Mouse (Mus musculus) liver, embryonic 15.5 days (tissue): ENCODE data around the gene Dek. TPM values are rescaled to one million over a fixed set of nuclear protein-coding genes. Genes with fewer than 3 reads are reported as not detected.
A peak's percentile ranks its signal among the peaks of the same experiment; 100 is the strongest.

ENCODE experiments used
- ATAC-seq: fragments of 200-750 bp; cut with Nextera tagmentation; 2 replicates; pipeline ENCODE4 v1.8.0; 2017; ENCODE audit warnings: moderate number of reproducible peaks, mild to moderate bottlenecking, moderate library complexity; ENCODE audit not compliant: insufficient read depth
- H3K27ac ChIP-seq: fragments of 300-500 bp; sonication (generic); replicated peaks from 2 replicates; pipeline ENCODE4 v1.5.1; 2015; ENCODE audit warnings: mild to moderate bottlenecking, inconsistent platforms
- H3K27me3 ChIP-seq: fragments of 300-500 bp; sonication (generic); 2 replicates; pipeline ENCODE4 v1.6.1; 2015; ENCODE audit warnings: mild to moderate bottlenecking, inconsistent platforms
- H3K36me3 ChIP-seq: fragments of 300-500 bp; sonication (generic); replicated peaks from 2 replicates; pipeline ENCODE4 v1.6.1; 2015; ENCODE audit warnings: moderate library complexity, mild to moderate bottlenecking, inconsistent platforms
- H3K4me1 ChIP-seq: fragments of 300-500 bp; sonication (generic); replicated peaks from 2 replicates; pipeline ENCODE4 v1.6.1; 2015; ENCODE audit warnings: inconsistent platforms
- H3K4me2 ChIP-seq: fragments of 300-500 bp; sonication (generic); 2 replicates; pipeline ENCODE4 v1.6.1; 2015; ENCODE audit warnings: moderate library complexity, mild to moderate bottlenecking, inconsistent platforms
- H3K4me3 ChIP-seq: fragments of 300-500 bp; sonication (generic); replicated peaks from 2 replicates; pipeline ENCODE4 v1.5.1; 2015; ENCODE audit warnings: mild to moderate bottlenecking, inconsistent platforms
- H3K9ac ChIP-seq: fragments of 300-500 bp; sonication (generic); 2 replicates; pipeline ENCODE4 v1.6.1; 2015; ENCODE audit warnings: moderate library complexity, mild to moderate bottlenecking, inconsistent platforms
- H3K9me3 ChIP-seq: fragments of 300-500 bp; sonication (generic); replicated peaks from 2 replicates; pipeline ENCODE4 v1.6.1; 2016; ENCODE audit warnings: inconsistent platforms
- WGBS: fragments of 180-500 bp; shearing (Covaris S2); methylation state at CpG from one replicate; pipeline ENCODE4 v1.1.7; 2015; ENCODE audit warnings: mixed read lengths; ENCODE audit not compliant: insufficient replicate concordance; 5-methylcytosine and 5-hydroxymethylcytosine counted together
- polyA plus RNA-seq: library from polyadenylated mRNA; unstranded; fragments of >200 nt; fragmentation: Nextera tagmentation; extraction: Ambion mirVana; gene quantifications from 2 replicates; pipeline ENCODE4 v1.2.1, GENCODE M21; 2015

Dek gene
- polyA plus RNA-seq, 1 experiment from 2014 or later, result 361 TPM

DNA sequence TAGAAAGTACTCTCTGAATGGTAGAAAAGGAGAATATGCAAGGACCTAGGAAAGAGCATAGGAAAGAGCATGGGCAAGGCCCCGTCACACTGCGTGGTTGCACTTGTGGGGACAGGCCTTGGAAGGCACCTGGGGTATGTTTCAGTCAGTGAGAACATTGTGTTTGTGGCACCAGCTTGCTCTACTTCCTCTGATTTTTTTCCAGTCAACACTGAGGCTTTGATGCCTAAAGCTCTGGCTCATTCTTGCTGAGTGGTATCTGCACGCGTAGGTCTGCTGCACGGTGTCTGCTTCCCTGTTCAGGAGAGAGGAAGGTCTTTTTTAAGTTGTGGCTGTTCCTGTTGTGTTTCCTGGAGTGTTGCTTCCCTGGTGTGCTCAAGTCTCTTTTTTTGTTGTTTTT is 49.2 kb downstream of the Dek start:
- ATAC-seq, result no peak
- no peaks in the 10 kb centered on the region for H3K9me3 ChIP-seq
- H3K4me1 ChIP-seq, result no peaks in the 10 kb centered on the region
- H3K4me3 ChIP-seq, result no peak overlapping the region
- WGBS, result 82% methylated on average over 5 of the region's 5 CpGs
- H3K27ac ChIP-seq, result no peak overlapping the region
- no peak overlapping the region for H3K9ac ChIP-seq
- peaks cover 21% of the 10 kb centered on the region; the same call in 1 of the 2 replicates for H3K36me3 ChIP-seq
- no peak overlapping the region for H3K4me2 ChIP-seq
- no peaks in the 10 kb centered on the region for H3K27me3 ChIP-seq

DNA sequence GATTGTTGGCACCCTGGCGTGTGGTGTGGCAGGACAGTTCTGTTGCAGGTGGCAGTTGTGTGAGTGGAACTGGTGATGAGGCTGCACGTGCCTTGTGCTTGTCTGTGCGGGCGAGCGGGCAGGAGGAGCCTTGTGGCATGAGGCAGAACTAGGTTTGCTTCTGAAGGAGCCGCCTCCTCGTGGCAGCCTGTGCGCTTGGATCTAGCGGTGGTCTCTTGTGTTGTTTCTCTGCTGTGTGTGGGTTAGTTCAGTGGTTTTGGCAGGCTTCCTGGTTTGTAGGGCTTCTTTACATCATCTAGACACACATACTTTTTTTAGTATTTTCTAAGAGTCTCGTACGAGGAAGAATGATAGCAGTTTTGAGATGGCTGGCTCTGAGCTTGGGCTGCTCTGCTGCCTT is 49.9 kb downstream of the Dek start:
- WGBS, result 72% methylated on average over 11 of the region's 11 CpGs
- H3K27me3 ChIP-seq, result no peaks in the 10 kb centered on the region
- no peak overlapping the region for H3K4me3 ChIP-seq
- peaks cover 20% of the 10 kb centered on the region; the same call in 1 of the 2 replicates for H3K36me3 ChIP-seq
- no peaks in the 10 kb centered on the region for H3K4me1 ChIP-seq
- no peak for ATAC-seq
- no peak overlapping the region for H3K4me2 ChIP-seq
- H3K9me3 ChIP-seq, result no peaks in the 10 kb centered on the region
- no peak overlapping the region for H3K9ac ChIP-seq
- no peak overlapping the region for H3K27ac ChIP-seq

DNA sequence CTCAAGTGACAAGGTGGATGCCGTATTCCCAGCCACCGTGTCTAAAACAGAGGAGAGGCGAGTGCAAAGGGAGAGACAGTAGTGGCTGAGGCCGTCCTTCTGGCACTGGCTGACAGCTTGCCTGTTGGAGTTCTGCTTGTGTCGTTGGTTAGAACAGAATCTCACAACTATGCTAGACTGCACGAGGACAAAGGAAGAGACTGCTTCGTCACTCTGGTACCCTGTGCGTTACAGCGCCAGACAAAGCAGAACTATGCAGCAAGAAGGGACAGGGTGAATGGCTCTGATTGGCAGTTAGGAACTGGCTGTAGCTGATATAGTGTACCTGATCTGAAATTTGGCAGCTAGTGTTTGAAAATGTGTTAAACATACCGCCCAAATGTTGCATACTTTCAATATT is 52.0 kb downstream of the Dek start:
- H3K9ac ChIP-seq, result no peak overlapping the region
- H3K4me2 ChIP-seq, result no peak overlapping the region
- H3K4me1 ChIP-seq, result no peaks in the 10 kb centered on the region
- no peak overlapping the region for H3K27ac ChIP-seq
- ATAC-seq, result no peak
- 0 out of 2 replicates have a peak, but pooled peaks cover 12% of the 10 kb centered on the region for H3K36me3 ChIP-seq
- H3K4me3 ChIP-seq, result no peak overlapping the region
- WGBS, result 69% methylated on average over 10 of the region's 10 CpGs
- no peaks in the 10 kb centered on the region for H3K9me3 ChIP-seq
- H3K27me3 ChIP-seq, result no peaks in the 10 kb centered on the region

DNA sequence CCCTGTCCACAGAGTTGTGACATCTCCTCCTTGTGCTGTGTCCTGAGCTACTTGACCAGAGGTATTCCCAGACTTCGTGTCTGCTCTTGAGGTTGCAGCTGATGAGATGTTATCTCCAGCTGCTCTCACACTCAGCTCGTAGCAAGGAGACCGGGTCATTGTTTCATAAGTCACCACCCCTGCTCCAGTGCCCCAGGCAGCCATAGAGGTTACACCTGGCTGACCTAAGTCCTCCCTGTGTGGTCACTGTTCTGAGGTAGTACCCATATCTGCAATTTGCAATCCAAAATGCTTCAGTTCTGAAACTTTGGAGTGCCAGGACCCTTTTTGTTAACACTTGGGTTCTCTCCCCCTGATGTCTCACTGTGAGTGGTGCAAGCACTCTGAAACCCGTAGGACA is 56.0 kb downstream of the Dek start:
- Histone ChIP-seq H3K36me3 (peaks cover 4% of the 10 kb centered on the region; the same call in 1 of the 2 replicates), H3K27me3 (peaks cover 9% of the 10 kb centered on the region; the same call in 1 of the 2 replicates), H3K27ac (no peak overlapping the region), H3K9ac (no peak overlapping the region), H3K4me2 (no peak overlapping the region), H3K4me3 (no peak overlapping the region), H3K9me3 (no peaks in the 10 kb centered on the region), H3K4me1 (no peaks in the 10 kb centered on the region)
- 54% methylated on average over 4 of the region's 4 CpGs for WGBS
- no peak for ATAC-seq

DNA sequence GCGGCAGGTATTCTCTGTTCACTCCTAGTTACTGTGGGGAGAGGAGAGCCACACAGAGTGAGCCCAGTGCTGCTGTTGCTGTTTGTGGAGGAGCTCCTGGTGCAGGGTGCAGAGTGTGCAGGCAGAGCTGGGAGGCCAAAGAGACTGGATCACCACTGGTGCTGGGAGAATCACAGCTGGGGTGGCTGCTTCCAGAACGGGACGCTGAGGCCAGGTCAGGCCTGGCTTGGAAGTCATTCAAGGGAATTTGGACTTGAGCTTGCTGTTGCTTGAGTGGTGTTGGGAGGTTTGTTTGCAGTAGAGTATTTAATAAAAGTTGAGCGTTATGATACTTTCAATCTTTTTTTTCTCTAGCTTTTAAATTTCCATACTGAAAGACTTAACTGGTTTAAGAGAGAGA is 58.0 kb downstream of the Dek start:
- Histone ChIP-seq H3K27ac (no peak overlapping the region), H3K4me1 (peaks cover 18% of the 10 kb centered on the region), H3K4me3 (no peak overlapping the region), H3K27me3 (peaks cover 25% of the 10 kb centered on the region), H3K9me3 (no peaks in the 10 kb centered on the region), H3K36me3 (peaks cover 4% of the 10 kb centered on the region; the same call in 1 of the 2 replicates), H3K4me2 (no peak overlapping the region), H3K9ac (no peak overlapping the region)
- ATAC-seq, result no peak
- 80% methylated on average over 4 of the region's 4 CpGs for WGBS

DNA sequence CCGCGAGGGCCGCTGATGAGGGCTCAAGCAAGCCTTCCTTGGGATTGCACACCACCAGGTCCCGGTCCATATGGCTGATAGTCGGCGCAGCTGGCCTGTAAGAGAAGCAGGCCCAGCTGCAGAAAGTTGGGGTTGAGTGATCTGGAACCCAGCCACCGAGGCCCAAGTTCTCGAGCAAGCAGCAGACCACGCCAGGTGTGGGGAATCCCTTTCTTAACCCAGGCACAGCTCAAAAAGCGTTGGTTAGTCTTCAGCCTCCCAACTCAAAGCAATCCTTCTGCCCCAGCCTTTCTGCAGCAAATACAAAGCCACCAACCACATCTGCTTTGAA is 61.4 kb downstream of the Dek start, which contains the start of gene Tpmt:
Gene Tpmt, minus strand, starts transcription at position 121 of the 331 bp plus-strand sequence.
- Histone ChIP-seq H3K4me1 (peaks cover 30% of the 10 kb centered on the region), H3K9me3 (no peaks in the 10 kb centered on the region), H3K36me3 (no peaks in the 10 kb centered on the region; the same call in 1 of the 2 replicates), H3K4me3 (peak within 1 kb of the TSS; percentile 74), H3K9ac (peak within 1 kb of the TSS; percentile 65), H3K27me3 (peaks cover 25% of the 10 kb centered on the region), H3K4me2 (peak within 1 kb of the TSS; percentile 93), H3K27ac (0 out of 2 replicates have a peak within 1 kb of the TSS, but pooled peaks have one; percentile 20)
- WGBS, result 20% methylated on average over 10 of the region's 10 CpGs
- ATAC-seq, result no peak

DNA sequence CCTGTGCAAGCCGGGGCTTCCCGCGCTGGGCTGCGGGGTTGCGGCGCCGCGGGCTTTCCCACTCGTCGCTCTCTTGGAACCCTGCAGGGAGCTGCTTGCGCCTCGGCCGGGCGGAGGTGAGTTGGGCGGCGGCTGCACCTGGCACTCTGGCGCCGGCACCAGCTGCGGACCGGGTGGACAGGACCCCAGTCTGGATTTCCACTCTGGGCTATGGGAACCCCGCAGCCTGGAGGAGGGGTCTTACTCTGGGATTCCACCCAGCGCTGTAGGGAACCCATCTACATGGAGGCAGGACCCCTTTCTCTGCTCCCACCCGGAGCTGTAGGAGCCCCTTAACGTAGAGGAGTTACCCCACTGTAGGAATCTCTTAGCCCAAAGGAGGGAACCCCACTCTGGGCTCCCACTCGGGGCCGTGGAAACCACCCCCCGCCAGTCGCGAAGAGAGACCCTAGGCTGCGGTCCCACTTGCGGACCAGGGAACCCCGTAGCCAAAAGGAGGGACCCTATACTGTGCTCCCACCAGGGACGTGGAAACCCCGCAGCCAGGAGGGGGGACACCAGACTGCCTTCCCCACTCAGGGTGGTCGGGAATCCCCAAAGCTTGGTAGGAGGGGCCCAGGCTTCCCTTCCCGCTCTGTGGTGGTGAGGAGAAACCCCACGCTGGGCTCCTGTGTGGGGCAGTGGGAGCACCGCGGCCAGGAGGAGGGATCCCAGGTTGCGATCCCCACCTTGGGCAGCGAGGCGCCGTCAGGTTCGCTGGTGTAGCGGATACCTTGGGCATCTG is 62.0 kb downstream of the Dek start:
- H3K4me1 ChIP-seq, result peaks cover 30% of the 10 kb centered on the region
- peak overlapping the region; percentile 93 for H3K4me2 ChIP-seq
- H3K27me3 ChIP-seq, result peaks cover 25% of the 10 kb centered on the region
- 1% methylated on average over 45 of the region's 45 CpGs for WGBS
- peak overlapping the region; percentile 65 for H3K9ac ChIP-seq
- no peaks in the 10 kb centered on the region; the same call in 1 of the 2 replicates for H3K36me3 ChIP-seq
- H3K27ac ChIP-seq, result 0 out of 2 replicates have a peak overlapping the region, but pooled peaks have one; percentile 20
- H3K9me3 ChIP-seq, result no peaks in the 10 kb centered on the region
- H3K4me3 ChIP-seq, result peak overlapping the region; percentile 74
- peak; percentile 12; the same call in 1 of the 2 replicates for ATAC-seq

DNA sequence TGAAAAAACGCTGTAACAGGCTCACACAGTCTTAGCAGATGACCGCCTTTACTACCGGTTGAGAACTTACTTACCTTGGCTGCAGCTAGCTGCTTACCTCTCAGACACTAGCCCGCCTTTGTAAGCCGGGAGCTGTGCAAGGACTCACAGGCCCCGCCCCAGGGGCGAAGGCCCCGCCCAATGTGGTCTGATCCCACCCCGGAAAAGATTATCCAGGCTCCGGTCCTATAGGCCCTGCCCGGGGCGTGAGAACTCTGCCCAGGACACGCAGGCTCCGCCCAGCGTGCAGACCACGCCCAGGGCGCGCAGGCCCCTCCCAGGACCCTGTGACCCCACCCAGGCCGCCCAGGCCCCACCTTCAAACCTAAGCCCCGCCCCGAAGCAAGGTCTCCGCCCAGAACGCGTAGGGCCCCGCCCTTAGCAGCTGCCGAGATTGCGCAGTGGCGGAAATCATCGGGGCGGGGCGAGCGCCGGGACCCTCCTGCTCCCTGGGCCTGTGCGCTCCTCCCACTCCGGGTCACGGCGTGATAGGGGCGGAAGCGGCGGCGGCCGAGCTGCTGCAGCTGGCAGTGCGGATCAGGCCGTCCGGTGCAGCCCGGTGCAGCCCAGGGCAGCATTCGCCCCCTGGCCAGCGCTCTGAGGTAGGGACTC is 62.8 kb downstream of the Dek start, which contains the start of gene Kdm1b:
Gene Kdm1b, plus strand, starts transcription at position 470 of the 651 bp plus-strand sequence.
- peak within 1 kb of the TSS; percentile 65 for H3K9ac ChIP-seq
- peaks cover 25% of the 10 kb centered on the region for H3K27me3 ChIP-seq
- 0 out of 2 replicates have a peak within 1 kb of the TSS, but pooled peaks have one; percentile 20 for H3K27ac ChIP-seq
- peaks cover 30% of the 10 kb centered on the region for H3K4me1 ChIP-seq
- no peaks in the 10 kb centered on the region for H3K9me3 ChIP-seq
- no peaks in the 10 kb centered on the region for H3K36me3 ChIP-seq
- under 1% methylated on average over 48 of the region's 48 CpGs for WGBS
- peak within 1 kb of the TSS; percentile 74 for H3K4me3 ChIP-seq
- H3K4me2 ChIP-seq, result peak within 1 kb of the TSS; percentile 93
- ATAC-seq, result peak; percentile 93

DNA sequence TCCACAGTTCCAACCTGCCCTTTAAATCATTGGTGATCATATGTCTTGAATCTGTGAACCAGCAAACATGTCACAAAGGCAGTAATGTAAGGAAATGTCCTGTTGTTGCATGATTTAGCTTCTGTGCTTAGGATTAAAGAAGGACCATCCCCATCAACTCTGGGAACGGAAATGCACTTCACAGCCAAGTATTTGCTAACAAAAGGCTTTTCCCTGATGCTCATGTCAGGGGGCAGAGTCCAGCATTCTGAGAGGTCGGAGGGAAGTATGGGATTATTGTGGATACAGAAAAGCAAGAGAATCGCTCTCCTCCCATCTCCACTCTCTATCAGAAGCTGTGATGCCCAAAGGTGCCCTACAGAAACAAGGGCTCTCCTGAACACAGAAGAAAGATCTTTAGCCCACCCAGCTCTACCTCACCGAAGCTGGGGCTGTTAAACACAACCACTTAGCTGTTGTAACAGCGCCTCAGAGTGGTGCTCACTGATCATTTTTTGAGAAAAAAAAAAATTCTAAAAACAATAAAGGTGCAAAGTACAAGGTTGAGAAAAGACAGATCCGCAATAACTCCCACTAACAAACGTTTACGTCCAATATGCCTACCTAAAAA is 63.9 kb downstream of the Dek start:
- Histone ChIP-seq H3K4me3 (peak overlapping the region; percentile 74), H3K27ac (0 out of 2 replicates have a peak overlapping the region, but pooled peaks have one; percentile 11)

DNA sequence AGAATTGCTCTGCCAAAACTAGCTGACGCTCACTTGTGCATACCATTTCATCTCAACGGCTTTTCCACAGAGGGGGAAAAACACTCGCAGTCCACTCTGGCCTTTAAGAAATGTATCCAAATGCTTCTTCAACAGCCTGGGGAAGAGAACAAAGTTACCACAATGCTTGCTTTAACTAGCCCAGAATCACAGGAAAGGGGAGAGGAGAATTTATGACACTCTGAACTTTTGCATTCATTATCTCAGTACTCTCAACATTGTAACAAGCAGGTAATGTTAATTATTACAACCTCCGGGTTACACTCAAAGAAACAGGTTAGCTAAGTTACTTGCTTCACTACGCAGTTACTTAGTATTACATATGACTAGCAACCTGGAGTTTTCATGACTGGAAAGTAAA is 65.9 kb downstream of the Dek start:
- H3K27me3 ChIP-seq, result peaks cover 16% of the 10 kb centered on the region
- H3K4me1 ChIP-seq, result peaks cover 30% of the 10 kb centered on the region
- H3K27ac ChIP-seq, result no peak overlapping the region
- 80% methylated on average over 5 of the region's 5 CpGs for WGBS
- no peak for ATAC-seq
- no peak overlapping the region for H3K9ac ChIP-seq
- H3K9me3 ChIP-seq, result no peaks in the 10 kb centered on the region
- no peaks in the 10 kb centered on the region for H3K36me3 ChIP-seq
- H3K4me2 ChIP-seq, result no peak overlapping the region
- H3K4me3 ChIP-seq, result no peak overlapping the region

More for the DNA sequence above, 63.9 kb downstream of the Dek start:
- H3K27me3 ChIP-seq, result peaks cover 25% of the 10 kb centered on the region
- no peaks in the 10 kb centered on the region for H3K36me3 ChIP-seq
- H3K9ac ChIP-seq, result no peak overlapping the region
- ATAC-seq, result no peak
- peak overlapping the region; percentile 93 for H3K4me2 ChIP-seq
- H3K4me1 ChIP-seq, result peaks cover 30% of the 10 kb centered on the region
- H3K9me3 ChIP-seq, result no peaks in the 10 kb centered on the region
- 48% methylated on average over 8 of the region's 8 CpGs for WGBS

DNA sequence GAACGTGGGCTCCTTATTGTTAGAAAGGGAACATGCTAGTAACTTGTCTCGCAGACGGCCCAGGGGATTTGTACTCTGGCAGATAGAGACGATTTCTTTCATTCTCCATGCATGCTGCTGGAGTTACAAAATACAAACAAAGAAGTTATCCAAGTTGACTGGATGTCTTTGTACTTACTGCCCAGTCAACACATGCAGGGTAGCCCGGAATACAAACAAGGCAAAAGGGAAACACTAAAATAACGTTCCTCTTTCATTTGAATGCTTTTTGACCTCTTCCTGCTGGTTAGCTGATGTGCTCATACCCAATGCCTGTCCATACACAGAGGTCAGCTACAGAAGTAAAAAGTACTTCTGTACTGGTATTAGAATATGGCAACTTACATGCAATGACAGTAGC is 68.1 kb downstream of the Dek start:
- no peaks in the 10 kb centered on the region for H3K9me3 ChIP-seq
- H3K4me1 ChIP-seq, result peaks cover 12% of the 10 kb centered on the region; the same call in 1 of the 2 replicates
- no peak for ATAC-seq
- no peak overlapping the region for H3K27ac ChIP-seq
- H3K27me3 ChIP-seq, result no peaks in the 10 kb centered on the region
- no peak overlapping the region for H3K4me3 ChIP-seq
- H3K4me2 ChIP-seq, result no peak overlapping the region
- H3K9ac ChIP-seq, result no peak overlapping the region
- WGBS, result 60% methylated on average over 6 of the region's 6 CpGs
- no peaks in the 10 kb centered on the region for H3K36me3 ChIP-seq
